Mouse (Mus musculus) T-helper 17 cell (primary cell): ENCODE results near the gene Rab8a.

Experiments used
- in situ Hi-C, 2 experiments: fragments of 300-600 bp; cut with MboI, MseI; formaldehyde crosslinking; loops; 1 replicate in 1 of 2; 2 replicates in 1 of 2; pipeline ENCODE4 v1.15.1; 2025; ENCODE audit warnings: high pct_unique_total_duplicates in 2 of 2

The Rab8a gene

DNA sequence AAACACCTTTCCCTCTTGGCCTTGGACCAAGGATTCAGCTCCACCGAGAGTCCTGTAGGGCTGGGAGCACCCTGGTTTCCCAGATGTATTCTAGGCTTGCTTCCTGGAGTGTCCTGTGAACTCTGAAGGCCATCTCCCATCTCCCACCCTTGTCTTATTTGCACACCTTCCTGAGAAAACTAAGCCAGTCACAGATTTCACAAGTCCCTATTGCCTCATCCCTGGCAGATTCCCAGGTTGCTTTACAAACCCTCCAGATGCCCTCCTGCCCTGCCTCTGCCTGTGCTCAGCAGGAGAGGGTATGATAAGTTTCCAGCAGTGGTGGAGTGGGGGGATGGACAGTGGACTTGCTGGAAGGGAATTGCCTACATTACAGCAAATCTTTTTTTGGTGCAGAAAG, 14.9 kb upstream of the Rab8a start:
- in situ Hi-C loops, result no loop called here

GRCm38 (mm10) chr8:72146556-72146955, 14.4 kb upstream of the Rab8a start:
- in situ Hi-C loops, result no loop called here

- in situ Hi-C loops, result no loop called here
Observed at GRCm38 (mm10) chr8:72147266-72147665, 13.7 kb upstream of the Rab8a start.

- in situ Hi-C loops, result no loop called here
Observed at GRCm38 (mm10) chr8:72149056-72149455, 11.9 kb upstream of the Rab8a start.

DNA sequence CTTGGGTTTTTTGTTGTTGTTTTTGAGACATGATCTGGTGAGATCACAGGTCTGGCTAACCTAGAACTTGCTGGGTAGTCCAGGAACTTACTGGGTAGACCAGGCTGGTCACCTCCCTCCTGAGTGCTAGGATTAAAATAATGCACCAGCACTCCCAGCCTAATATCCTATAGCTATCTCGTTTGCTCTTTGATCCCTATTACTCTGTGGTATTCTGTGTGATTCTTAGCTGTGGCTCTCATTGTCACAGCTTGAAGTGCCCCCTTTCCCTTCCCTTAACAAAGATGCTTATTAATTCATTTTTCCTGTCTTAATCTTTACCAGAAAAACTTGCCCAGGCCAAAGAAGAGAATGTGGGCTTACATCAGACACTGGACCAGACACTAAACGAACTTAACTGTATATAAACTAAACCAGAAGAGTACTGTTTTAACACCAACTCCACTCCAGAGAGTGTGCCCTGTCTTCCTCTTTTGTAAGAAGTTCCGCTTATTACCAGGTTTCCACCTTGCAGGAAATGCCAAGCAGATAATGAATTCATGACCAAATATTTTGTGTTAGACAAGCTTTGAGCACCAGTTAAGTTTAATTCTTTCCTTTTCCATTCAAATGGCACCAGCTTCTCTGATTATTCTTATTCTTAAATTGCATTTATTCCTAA, 9.5 kb upstream of the Rab8a start:
- in situ Hi-C loops, result no loop called here

GRCm38 (mm10) chr8:72153382-72153781, 7.6 kb upstream of the Rab8a start:
- in situ Hi-C loops, result no loop called here

DNA sequence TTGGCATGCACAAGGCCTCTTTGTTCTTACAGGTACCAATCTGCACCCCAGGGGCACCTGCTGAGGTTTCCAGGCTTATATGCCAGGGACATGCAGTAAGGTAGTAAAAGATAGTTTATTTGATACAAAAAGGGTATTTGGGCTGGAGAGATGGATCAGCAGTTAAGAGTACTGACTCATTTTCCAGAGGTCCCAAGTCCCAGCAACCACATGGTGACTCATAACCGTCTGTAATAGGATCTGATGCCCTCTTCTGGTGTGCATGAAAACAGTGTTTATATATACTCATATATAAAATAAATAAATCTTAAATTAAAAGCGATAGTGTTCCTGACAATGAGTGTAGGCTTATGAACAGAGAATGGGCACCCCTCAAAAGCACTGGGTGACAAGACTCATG, 2.9 kb upstream of the Rab8a start:
- in situ Hi-C loops, result no loop called here

DNA sequence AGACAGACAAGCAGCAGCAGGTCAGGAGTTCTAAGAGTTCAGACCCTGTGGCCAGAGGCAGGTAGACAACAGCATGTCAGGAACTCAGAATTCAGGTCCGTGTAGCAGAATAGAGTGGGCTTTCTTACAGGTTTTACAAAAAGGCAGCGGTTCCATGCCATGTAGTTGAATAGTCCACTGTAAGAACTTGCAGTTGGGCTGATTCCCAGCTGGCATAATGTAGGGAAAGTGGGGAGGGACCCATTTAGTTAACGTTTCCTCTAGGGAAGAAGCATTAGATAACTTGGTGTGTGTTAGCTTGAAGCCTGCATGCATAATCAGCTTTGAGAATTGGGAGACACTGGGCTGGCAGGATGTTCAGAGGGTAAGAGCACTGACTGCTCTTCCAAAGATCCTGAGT, 2.3 kb upstream of the Rab8a start:
- in situ Hi-C loops, result no loop called here

DNA sequence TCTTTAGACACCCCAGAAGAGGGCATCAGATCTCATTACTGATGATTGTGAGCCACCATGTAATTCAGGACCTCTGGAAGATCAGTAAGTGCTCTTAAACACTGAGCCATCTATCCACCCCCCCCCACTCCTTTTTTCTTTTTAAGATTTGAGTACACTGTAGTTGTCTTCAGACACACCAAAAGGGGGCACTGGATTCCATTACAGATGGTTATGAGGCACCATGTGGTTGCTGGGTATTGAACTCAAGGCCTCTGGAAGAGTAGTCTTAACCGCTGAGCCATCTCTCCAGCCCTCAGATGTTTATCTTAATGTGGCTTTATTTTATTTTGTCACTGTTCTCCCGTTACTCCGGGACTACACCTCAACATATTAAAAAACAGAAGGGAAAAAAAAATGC, 993 bp upstream of the Rab8a start:
- in situ Hi-C loops, result loop anchor here in 1 of 2 experiments (5.0 kb wide), 1 partner anchor 57 kb away; the partner anchor contains the start of gene Fam32a

DNA sequence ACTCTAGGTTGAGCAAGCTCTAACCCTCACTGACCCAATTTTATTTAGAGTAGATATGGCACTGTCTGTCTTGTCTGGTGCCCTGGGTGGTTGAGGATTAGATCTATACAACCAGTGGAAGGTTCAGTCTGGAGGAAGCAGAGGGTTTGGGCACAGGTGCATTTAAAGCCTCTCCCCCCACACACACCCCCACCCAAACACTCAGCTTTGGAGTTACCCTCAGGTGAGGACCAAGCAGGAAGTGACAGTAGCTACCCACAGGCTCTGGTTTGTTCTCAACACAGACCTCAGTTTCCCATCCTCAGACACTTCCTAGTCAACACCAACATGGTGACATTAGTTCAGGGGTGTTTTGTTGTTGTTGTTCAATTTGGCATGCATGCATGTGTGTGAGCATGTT, 1.8 kb downstream of the Rab8a start:
- in situ Hi-C loops, result loop anchor here in 1 of 2 experiments (5.0 kb wide), 1 partner anchor 54 kb away; the partner anchor contains the start of gene Fam32a

- in situ Hi-C loops, result no loop called here
Observed at GRCm38 (mm10) chr8:72169098-72169668, 8.2 kb downstream of the Rab8a start.

DNA sequence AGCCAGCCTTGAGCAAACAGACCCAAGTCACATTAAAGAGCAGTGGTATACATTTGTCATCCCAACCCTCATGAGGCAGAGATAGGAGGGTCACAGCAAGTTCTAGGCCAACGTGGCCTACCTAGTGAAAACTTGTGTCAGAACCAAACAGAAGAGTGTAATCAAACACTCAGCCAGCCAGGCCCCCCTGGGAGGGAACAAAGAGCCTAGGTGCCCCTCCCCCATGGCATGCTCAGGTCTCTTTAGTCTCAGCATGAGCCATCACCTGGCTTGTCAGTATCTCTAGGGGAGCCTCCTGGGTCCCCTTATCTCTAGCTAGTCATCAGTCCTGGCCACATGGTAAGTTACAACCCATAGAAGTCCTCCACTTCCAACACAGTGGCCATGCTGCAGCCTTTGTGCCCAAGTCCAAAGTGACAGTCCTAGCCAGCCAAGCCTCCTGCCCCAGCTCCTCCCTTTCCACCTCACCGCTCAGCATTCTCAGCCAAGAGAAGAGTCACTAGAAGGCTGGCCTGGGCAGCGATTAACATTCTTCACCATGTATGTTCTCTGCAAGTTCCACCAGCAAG, 8.8 kb downstream of the Rab8a start:
- in situ Hi-C loops, result no loop called here

GRCm38 (mm10) chr8:72177346-72177925, 16.4 kb downstream of the Rab8a start:
- in situ Hi-C loops, result loop anchor here (5.0 kb wide), 3 partner anchors 65 to 190 kb away; partner anchors contain the start of gene Ap1m1 (in 1 of the 2)

GRCm38 (mm10) chr8:72183554-72184202, 22.7 kb downstream of the Rab8a start:
- in situ Hi-C loops, result no loop called here

GRCm38 (mm10) chr8:72187793-72188331, 26.9 kb downstream of the Rab8a start:
- in situ Hi-C loops, result no loop called here

GRCm38 (mm10) chr8:72189417-72190214, 28.6 kb downstream of the Rab8a start, which contains the start of gene Hsh2d:
Hsh2d (plus strand) TSS chr8:72189638.
- in situ Hi-C loops, result loop anchor here in 1 of 2 experiments (10.0 kb wide), 1 partner anchor 455 kb away; the partner anchor contains the start of gene Nwd1

DNA sequence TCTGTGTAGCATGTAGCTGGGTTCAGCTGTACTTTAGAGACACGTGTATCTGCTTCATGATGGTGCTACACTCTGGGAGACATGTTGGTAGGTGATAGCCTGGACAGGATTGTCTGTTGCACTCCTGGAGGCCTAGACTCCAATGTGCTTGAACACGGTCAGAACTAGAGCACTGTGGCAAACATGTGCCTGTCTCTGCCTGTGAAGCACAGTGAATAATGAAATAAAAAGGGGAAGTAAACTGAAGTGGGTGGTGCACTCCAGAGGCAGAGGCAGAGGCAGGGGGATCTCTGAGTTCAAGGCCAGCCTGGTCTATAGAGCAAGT, 29.2 kb downstream of the Rab8a start:
- in situ Hi-C loops, result loop anchor here in 1 of 2 experiments (10.0 kb wide), 1 partner anchor 455 kb away; the partner anchor contains the start of gene Nwd1

DNA sequence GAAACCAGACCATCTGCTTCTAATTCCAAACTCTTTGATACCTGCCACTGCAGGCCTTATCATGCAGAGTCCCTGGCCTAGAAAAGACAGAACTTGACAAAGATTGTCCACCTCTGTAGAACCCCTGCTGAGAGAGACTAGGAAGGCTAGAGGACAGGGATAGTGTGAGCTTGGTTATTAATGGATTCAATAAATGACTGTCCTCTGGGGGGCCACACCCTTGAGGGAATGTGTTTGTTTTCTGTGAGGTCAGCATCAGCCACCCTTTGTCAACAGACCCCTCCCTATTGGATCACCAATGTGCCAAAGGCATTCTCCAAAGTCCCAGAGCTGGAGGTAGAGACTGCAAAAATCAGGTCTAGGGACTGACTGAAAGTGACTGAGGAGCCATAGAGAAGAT, 31.1 kb downstream of the Rab8a start:
- in situ Hi-C loops, result loop anchor here in 1 of 2 experiments (10.0 kb wide), 1 partner anchor 453 kb away; the partner anchor contains the start of gene Nwd1

GRCm38 (mm10) chr8:72197997-72198396, 37.0 kb downstream of the Rab8a start:
- in situ Hi-C loops, result loop anchor here in 1 of 2 experiments (10.0 kb wide), 1 partner anchor 447 kb away; the partner anchor contains the start of gene Nwd1

DNA sequence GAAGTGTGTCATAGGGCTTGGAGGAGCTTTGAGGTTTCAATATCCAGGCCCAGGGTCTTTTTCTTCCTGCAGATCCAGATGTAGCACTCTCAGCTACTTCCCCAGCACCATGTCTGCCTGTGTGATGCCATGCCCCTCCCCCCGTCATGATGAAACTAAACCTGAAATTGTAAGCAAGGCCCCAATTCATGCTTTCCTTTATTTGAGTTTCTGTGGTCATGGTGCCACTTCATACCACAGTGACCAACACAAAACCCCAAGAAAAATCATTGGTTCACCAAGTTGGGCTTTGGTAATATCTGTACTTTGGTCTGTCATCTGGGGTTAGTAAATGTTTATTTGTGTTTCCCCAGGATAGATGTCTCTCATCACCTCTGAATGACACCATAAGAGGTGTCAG, 47.6 kb downstream of the Rab8a start:
- in situ Hi-C loops, result no loop called here

DNA sequence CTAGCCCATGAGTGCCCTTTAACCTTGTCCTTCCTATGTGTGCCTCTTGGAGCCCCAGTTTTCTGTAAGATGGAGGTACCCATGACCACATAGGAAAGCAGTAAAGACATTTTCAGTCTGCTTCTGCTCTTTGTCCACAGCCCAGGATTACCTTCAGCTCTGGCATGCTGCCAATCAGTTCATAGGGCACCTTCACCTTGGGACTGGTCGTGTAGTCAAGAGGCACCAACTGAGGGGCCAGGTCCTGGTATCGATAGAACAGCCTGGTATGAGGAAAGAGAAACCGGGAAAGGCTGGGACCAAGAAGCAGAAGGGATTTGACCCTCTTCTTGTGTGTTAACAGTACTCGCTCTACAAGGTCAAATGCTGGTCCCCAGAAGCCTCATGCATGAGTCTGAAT, 49.2 kb downstream of the Rab8a start:
- in situ Hi-C loops, result no loop called here
